Mouse (Mus musculus): ENCODE results near the gene Foxd1. TPM values are rescaled to one million over a fixed set of nuclear protein-coding genes. Genes with fewer than 3 reads are reported as not detected.
A peak's percentile ranks its signal among the peaks of the same experiment; 100 is the strongest.

Gene Foxd1
- polyA plus RNA-seq, 1 experiment from 2014 or later = not detected

DNA sequence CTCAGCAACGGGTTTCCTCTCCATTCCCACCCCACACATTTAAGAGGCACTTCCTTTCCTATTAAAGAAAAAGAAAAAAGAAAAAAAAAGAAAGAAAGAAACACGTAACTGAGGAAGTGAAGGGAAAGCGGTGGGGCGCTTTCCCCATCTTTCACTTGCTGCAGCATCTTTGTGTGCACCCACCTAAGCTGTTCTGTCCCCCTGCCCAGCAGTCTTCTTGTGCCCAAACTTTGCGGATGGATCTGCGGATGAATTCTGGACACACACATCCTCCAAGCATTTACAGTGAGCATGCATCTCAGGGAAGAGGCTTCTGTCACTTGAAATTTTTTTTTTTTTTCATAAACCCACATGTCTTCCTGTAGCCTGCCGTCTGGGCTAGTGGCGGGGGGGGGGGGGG, 5.3 kb downstream of the Foxd1 start:
- Histone ChIP-seq H3K9ac (ENCODE audit: low read length) (no peak overlapping the region), H3K27me3 (ENCODE audit: control insufficient read depth, insufficient read depth, low read length) (peaks cover 90% of the 10 kb centered on the region), H3K4me1 (ENCODE audit: control insufficient read depth in 2 of 2, insufficient read depth in 2 of 2, low read length in 2 of 2) (peaks cover 2 to 11% of the 10 kb centered on the region in 2 experiments; a peak in 3 of 4 replicates), H3K4me2 (ENCODE audit: low read length) (no peak overlapping the region), H3K27ac (replicated peaks in 1 of 2; ENCODE audit: control insufficient read depth in 1 of 2, insufficient read depth in 1 of 2, low read depth in 2 of 2, low read length in 2 of 2) (no peak overlapping the region), H3K9me3 (ENCODE audit: control insufficient read depth, low read length) (no peaks in the 10 kb centered on the region), H3K4me3 (ENCODE audit: control insufficient read depth in 1 of 2, insufficient read depth in 1 of 2, low read depth in 1 of 2, low read length in 2 of 2) (no peak overlapping the region), H3K36me3 (ENCODE audit: control insufficient read depth, insufficient read depth, low read length) (no peaks in the 10 kb centered on the region)
- ATAC-seq (ENCODE audit: insufficient number of reproducible peaks, insufficient read depth, low FRiP score, low read depth) = no peak
- 2% methylated on average over 6 of the region's 8 CpGs for WGBS

GRCm38 (mm10) chr13:98360391-98360790, 6.3 kb downstream of the Foxd1 start:
- H3K9me3 ChIP-seq (ENCODE audit: control insufficient read depth, low read length) = no peaks in the 10 kb centered on the region
- no peak overlapping the region for H3K9ac ChIP-seq (ENCODE audit: low read length)
- no peak overlapping the region for H3K4me2 ChIP-seq (ENCODE audit: low read length)
- H3K27ac ChIP-seq (replicated peaks in 1 of 2; ENCODE audit: control insufficient read depth in 1 of 2, insufficient read depth in 1 of 2, low read depth in 2 of 2, low read length in 2 of 2) = no peak overlapping the region
- peaks cover 90% of the 10 kb centered on the region for H3K27me3 ChIP-seq (ENCODE audit: control insufficient read depth, insufficient read depth, low read length)
- peaks cover 0 to 4% of the 10 kb centered on the region in 2 experiments; a peak in 3 of 4 replicates for H3K4me1 ChIP-seq (ENCODE audit: control insufficient read depth in 2 of 2, insufficient read depth in 2 of 2, low read length in 2 of 2)
- WGBS = 4% methylated on average over 6 of the region's 6 CpGs
- H3K36me3 ChIP-seq (ENCODE audit: control insufficient read depth, insufficient read depth, low read length) = no peaks in the 10 kb centered on the region
- no peak for ATAC-seq (ENCODE audit: insufficient number of reproducible peaks, insufficient read depth, low FRiP score, low read depth)
- no peak overlapping the region for H3K4me3 ChIP-seq (ENCODE audit: control insufficient read depth in 1 of 2, insufficient read depth in 1 of 2, low read depth in 1 of 2, low read length in 2 of 2)

- no peak for ATAC-seq (ENCODE audit: insufficient number of reproducible peaks, insufficient read depth, low FRiP score, low read depth)
- Histone ChIP-seq H3K27ac (replicated peaks in 1 of 2; ENCODE audit: control insufficient read depth in 1 of 2, insufficient read depth in 1 of 2, low read depth in 2 of 2, low read length in 2 of 2) (no peak overlapping the region), H3K9ac (ENCODE audit: low read length) (no peak overlapping the region), H3K9me3 (ENCODE audit: control insufficient read depth, low read length) (no peaks in the 10 kb centered on the region), H3K4me2 (ENCODE audit: low read length) (no peak overlapping the region), H3K4me3 (ENCODE audit: control insufficient read depth in 1 of 2, insufficient read depth in 1 of 2, low read depth in 1 of 2, low read length in 2 of 2) (no peak overlapping the region), H3K36me3 (ENCODE audit: control insufficient read depth, insufficient read depth, low read length) (no peaks in the 10 kb centered on the region), H3K4me1 (ENCODE audit: control insufficient read depth in 2 of 2, insufficient read depth in 2 of 2, low read length in 2 of 2) (peaks cover 3 to 4% of the 10 kb centered on the region in 2 experiments; a peak in 2 of 4 replicates), H3K27me3 (ENCODE audit: control insufficient read depth, insufficient read depth, low read length) (peaks cover 89% of the 10 kb centered on the region)
- 8% methylated on average over 5 of the region's 5 CpGs for WGBS
These were observed 7.1 kb downstream of the Foxd1 start for GRCm38 (mm10) chr13:98361161-98361560.

- Histone ChIP-seq H3K4me2 (ENCODE audit: low read length) (no peak overlapping the region), H3K36me3 (ENCODE audit: control insufficient read depth, insufficient read depth, low read length) (no peaks in the 10 kb centered on the region), H3K4me3 (ENCODE audit: control insufficient read depth in 1 of 2, insufficient read depth in 1 of 2, low read depth in 1 of 2, low read length in 2 of 2) (no peak overlapping the region), H3K9ac (ENCODE audit: low read length) (no peak overlapping the region), H3K27me3 (ENCODE audit: control insufficient read depth, insufficient read depth, low read length) (peaks cover 92% of the 10 kb centered on the region), H3K27ac (replicated peaks in 1 of 2; ENCODE audit: control insufficient read depth in 1 of 2, insufficient read depth in 1 of 2, low read depth in 2 of 2, low read length in 2 of 2) (no peak overlapping the region), H3K4me1 (ENCODE audit: control insufficient read depth in 2 of 2, insufficient read depth in 2 of 2, low read length in 2 of 2) (peaks cover 3 to 7% of the 10 kb centered on the region in 2 experiments; a peak in 2 of 4 replicates), H3K9me3 (ENCODE audit: control insufficient read depth, low read length) (no peaks in the 10 kb centered on the region)
- ATAC-seq (ENCODE audit: insufficient number of reproducible peaks, insufficient read depth, low FRiP score, low read depth) = no peak
- WGBS = 5% methylated on average over 4 of the region's 4 CpGs
These were observed 9.0 kb downstream of the Foxd1 start for GRCm38 (mm10) chr13:98363046-98363445.

DNA sequence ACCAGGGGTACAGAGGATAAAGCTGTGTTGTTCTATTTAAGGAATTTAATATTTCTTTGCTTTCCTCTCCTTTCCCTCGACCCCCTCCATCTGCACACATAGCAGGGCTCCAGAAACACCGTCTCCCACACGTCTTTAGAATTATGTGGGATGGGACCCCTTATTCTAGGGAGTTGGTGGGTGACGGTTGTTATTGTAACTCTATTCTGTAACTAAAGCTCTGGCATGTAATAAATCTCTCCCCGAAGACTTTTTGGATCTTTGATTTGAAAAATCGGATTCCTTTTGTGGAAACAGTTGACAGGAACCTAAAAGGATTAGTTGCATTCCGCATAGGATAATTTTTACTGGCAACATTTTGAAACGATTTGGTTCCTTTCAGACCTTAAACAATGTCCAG, 11.0 kb downstream of the Foxd1 start:
- Histone ChIP-seq H3K9me3 (ENCODE audit: control insufficient read depth, low read length) (no peaks in the 10 kb centered on the region), H3K27ac (replicated peaks in 1 of 2; ENCODE audit: control insufficient read depth in 1 of 2, insufficient read depth in 1 of 2, low read depth in 2 of 2, low read length in 2 of 2) (no peak overlapping the region), H3K9ac (ENCODE audit: low read length) (no peak overlapping the region), H3K4me1 (ENCODE audit: control insufficient read depth in 2 of 2, insufficient read depth in 2 of 2, low read length in 2 of 2) (peaks cover 3 to 7% of the 10 kb centered on the region in 2 experiments; a peak in 2 of 4 replicates), H3K4me3 (ENCODE audit: control insufficient read depth in 1 of 2, insufficient read depth in 1 of 2, low read depth in 1 of 2, low read length in 2 of 2) (no peak overlapping the region), H3K36me3 (ENCODE audit: control insufficient read depth, insufficient read depth, low read length) (no peaks in the 10 kb centered on the region), H3K27me3 (ENCODE audit: control insufficient read depth, insufficient read depth, low read length) (peaks cover 94% of the 10 kb centered on the region), H3K4me2 (ENCODE audit: low read length) (no peak overlapping the region)
- ATAC-seq (ENCODE audit: insufficient number of reproducible peaks, insufficient read depth, low FRiP score, low read depth) = no peak
- WGBS = 4% methylated on average over 8 of the region's 8 CpGs

GRCm38 (mm10) chr13:98365766-98366421, 11.9 kb downstream of the Foxd1 start:
- no peaks in the 10 kb centered on the region for H3K9me3 ChIP-seq (ENCODE audit: control insufficient read depth, low read length)
- H3K4me1 ChIP-seq (ENCODE audit: control insufficient read depth in 2 of 2, insufficient read depth in 2 of 2, low read length in 2 of 2) = peaks cover 3 to 7% of the 10 kb centered on the region in 2 experiments; a peak in 2 of 4 replicates
- H3K4me2 ChIP-seq (ENCODE audit: low read length) = peak overlapping the region; percentile 49
- peaks cover 92% of the 10 kb centered on the region for H3K27me3 ChIP-seq (ENCODE audit: control insufficient read depth, insufficient read depth, low read length)
- H3K4me3 ChIP-seq (ENCODE audit: control insufficient read depth in 1 of 2, insufficient read depth in 1 of 2, low read depth in 1 of 2, low read length in 2 of 2) = peak overlapping the region; percentile 22 to 24
- whole genome bisulfite sequencing = under 1% methylated on average over 52 of the region's 52 CpGs
- H3K27ac ChIP-seq (replicated peaks in 1 of 2; ENCODE audit: control insufficient read depth in 1 of 2, insufficient read depth in 1 of 2, low read depth in 2 of 2, low read length in 2 of 2) = no peak overlapping the region
- ATAC-seq (ENCODE audit: insufficient number of reproducible peaks, insufficient read depth, low FRiP score, low read depth) = peak; percentile 69; the same call in 1 of the 2 replicates
- no peak overlapping the region for H3K9ac ChIP-seq (ENCODE audit: low read length)
- no peaks in the 10 kb centered on the region for H3K36me3 ChIP-seq (ENCODE audit: control insufficient read depth, insufficient read depth, low read length)

DNA sequence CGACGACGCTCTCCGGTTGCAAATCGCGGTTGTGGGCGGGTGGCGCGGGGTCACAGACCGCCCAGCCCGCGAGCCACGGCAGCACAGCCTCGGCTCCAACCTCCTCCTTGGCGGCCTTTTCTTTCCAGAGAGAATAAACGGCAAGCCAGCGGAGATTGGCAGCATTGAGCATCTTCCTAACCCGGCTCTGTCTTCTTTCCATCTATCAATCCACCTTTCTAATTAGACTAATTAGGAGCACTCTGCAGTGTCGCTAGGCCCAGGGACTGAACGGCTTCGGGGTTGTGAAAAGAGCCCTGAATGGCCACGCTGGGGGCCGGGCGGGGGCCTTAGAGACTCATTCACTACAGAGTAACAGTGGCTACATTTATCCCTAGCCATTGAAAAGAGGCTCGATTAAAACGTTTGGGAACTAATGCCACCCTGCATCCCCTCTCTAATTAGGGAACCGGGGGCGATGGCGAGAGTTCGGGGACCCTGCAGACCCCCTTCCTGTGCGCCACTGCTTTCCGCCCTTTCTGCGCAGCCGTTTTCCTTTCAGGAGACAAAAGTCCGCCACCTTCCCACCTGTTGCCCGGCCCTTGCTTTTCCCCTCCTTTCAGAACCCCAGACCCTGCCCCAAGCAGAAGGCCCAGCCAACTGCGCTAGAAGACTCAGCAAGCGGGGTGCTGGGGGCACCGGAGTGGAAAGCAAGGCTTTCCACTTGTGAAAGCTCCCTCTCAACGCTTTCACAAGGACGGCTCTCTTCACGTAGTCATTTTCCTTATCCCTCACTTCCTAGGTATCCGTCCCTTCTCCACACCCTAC, 12.6 kb downstream of the Foxd1 start:
- under 1% methylated on average over 43 of the region's 43 CpGs for WGBS
- Histone ChIP-seq H3K27ac (replicated peaks in 1 of 2; ENCODE audit: control insufficient read depth in 1 of 2, insufficient read depth in 1 of 2, low read depth in 2 of 2, low read length in 2 of 2) (no peak overlapping the region), H3K27me3 (ENCODE audit: control insufficient read depth, insufficient read depth, low read length) (peaks cover 85% of the 10 kb centered on the region), H3K9ac (ENCODE audit: low read length) (no peak overlapping the region), H3K4me2 (ENCODE audit: low read length) (peak overlapping the region; percentile 49), H3K4me3 (ENCODE audit: control insufficient read depth in 1 of 2, insufficient read depth in 1 of 2, low read depth in 1 of 2, low read length in 2 of 2) (peak overlapping the region in 1 of 2 experiments; percentile 22; a peak in 2 of 4 replicates), H3K36me3 (ENCODE audit: control insufficient read depth, insufficient read depth, low read length) (no peaks in the 10 kb centered on the region), H3K4me1 (ENCODE audit: control insufficient read depth in 2 of 2, insufficient read depth in 2 of 2, low read length in 2 of 2) (peaks cover 3 to 7% of the 10 kb centered on the region in 2 experiments; a peak in 2 of 4 replicates), H3K9me3 (ENCODE audit: control insufficient read depth, low read length) (no peaks in the 10 kb centered on the region)
- ATAC-seq (ENCODE audit: insufficient number of reproducible peaks, insufficient read depth, low FRiP score, low read depth) = no peak
